Mouse (Mus musculus) embryonic fibroblast, embryonic 13.5 days (primary cell): Measurements from ENCODE around the gene Tomm22.

Experiments used
- CTCF ChIP-seq: IDR thresholded peaks from 2 replicates; pipeline ENCODE4 v1.5.1; 2011; ENCODE audit warnings: mild to moderate bottlenecking, control low read depth, low read length, moderate library complexity, borderline replicate concordance; ENCODE audit not compliant: insufficient read depth
- POLR2A ChIP-seq: IDR thresholded peaks from 2 replicates; pipeline ENCODE4 v1.6.1; 2011; ENCODE audit warnings: low read depth, mild to moderate bottlenecking, control low read depth, low read length, moderate library complexity

DNA sequence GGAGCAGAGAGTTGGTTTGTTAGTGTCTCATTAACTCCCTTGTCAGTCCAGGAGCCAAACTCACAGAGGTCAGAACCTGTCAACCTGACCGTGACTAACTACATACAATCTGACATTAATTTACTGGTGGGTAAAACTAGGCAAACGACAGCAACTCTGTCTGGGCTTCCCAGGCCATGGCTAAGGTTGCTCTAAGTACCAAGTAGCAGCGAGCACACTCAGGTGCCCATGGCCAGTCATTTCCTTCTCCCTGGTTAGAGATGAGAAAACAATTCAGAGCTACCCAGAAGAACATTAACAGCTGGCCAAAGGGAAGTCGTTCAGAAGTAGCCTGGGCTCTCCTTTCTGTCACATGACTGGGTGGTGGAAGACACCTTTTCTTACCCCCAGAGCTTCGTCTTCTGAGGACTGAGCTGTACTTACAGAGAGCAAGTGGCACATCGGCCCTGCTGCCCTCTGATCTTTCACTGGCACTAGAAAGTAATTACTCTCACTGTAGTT is 14.5 kb downstream of the Tomm22 start:
- TF ChIP-seq CTCF (no peak), POLR2A (no peak)
